ENCODE assay signal across 8 mouse cellular contexts in the genomic region with DNA sequence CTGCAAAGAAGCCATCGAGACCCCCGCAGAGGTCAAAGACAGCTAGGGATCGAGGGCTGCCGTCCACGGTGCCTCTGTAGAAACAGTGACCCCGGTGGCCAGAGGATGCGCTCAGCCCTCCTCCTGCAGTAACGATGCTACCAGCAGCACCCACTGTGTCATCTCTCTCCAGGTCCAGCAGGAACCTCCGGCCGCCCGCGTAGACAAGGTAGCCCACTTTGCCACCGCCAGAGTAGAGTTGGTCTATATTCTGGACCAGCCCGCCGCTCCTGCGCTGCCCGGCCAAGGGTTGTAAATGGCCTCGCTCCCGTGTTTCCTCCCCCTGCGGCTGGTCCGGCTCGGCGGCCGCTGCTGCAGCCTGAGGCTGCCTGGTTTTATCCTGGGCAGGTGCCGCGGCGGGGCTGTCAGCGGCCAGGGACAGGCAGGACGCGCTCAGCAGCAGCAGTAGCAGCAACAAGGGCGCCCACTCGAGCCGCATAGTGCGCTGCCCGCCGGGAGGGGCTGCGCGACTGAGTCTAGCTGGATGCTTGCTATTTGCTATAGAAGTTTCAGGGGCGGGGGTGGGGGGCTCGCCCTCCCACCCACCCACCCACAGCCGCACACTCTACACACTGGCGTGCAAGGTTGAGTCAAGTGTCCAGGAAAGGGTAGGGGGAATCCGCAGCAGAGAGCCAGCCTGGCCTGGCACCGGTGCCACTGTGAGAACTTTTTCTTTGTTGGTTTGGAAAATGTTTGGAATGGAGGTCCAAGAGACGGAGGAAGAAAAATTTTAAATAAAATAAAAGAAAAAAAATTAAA. TPM values are rescaled to one million over a fixed set of nuclear protein-coding genes. Genes with fewer than 3 reads are reported as not detected.
DNase-seq lines count a peak whose midpoint lies in the region; ATAC-seq and TF ChIP-seq lines count a peak whose summit lies in the region.

No protein-coding gene starts in this region.

- peak; percentile 6 to 9 for DNase-seq in frontal cortex, postnatal 36 days (ENCODE audit: low spot score in 2 of 2)
- DNase-seq in frontal cortex, postnatal 14 days (ENCODE audit: low spot score in 2 of 2), result no peak
- DNase-seq in adrenal gland, adult (ENCODE audit: inconsistent age in 2 of 2, low spot score in 1 of 2), result peak; percentile 48 to 79
- DNase-seq in liver, adult 2 months (ENCODE audit: extremely low read depth, low read depth, low spot score), result no peak
- DNase-seq in spleen, adult 18-20 months, result no peak

- under 1% methylated on average over 44 of the region's 45 CpGs for WGBS in forebrain, embryonic 13.5 days
- WGBS in hindbrain, embryonic 12.5 days, result under 1% methylated on average over 45 of the region's 45 CpGs
- 2% methylated on average over 45 of the region's 45 CpGs for WGBS in liver, adult 2 months
- 1% methylated on average over 45 of the region's 45 CpGs for WGBS in olfactory bulb, adult 2 months

- peak overlapping the region; percentile 71 for H3K9ac ChIP-seq in forebrain, embryonic 13.5 days
- peak overlapping the region; percentile 60 for H3K9ac ChIP-seq in hindbrain, embryonic 12.5 days
- peak overlapping the region; percentile 25 for H3K9ac ChIP-seq in liver, adult 2 months (ENCODE audit: low read depth, low read length)

- H3K4me3 ChIP-seq in forebrain, embryonic 13.5 days, result peak overlapping the region; percentile 57
- H3K4me3 ChIP-seq in hindbrain, embryonic 12.5 days, result peak overlapping the region; percentile 47
- H3K4me3 ChIP-seq in liver, adult 2 months (ENCODE audit: insufficient read depth, low read depth, low read length), result peak overlapping the region; percentile 59; the same call in 1 of the 2 replicates
- H3K4me3 ChIP-seq in olfactory bulb, adult 2 months (ENCODE audit: insufficient read depth, low read depth, low read length), result peak overlapping the region; percentile 53

- H3K4me1 ChIP-seq in forebrain, embryonic 13.5 days, result peaks cover 19% of the 10 kb centered on the region
- H3K4me1 ChIP-seq in hindbrain, embryonic 12.5 days, result peaks cover 16% of the 10 kb centered on the region
- H3K4me1 ChIP-seq in liver, adult 2 months (ENCODE audit: control insufficient read depth, insufficient read depth, low read length), result peaks cover 2% of the 10 kb centered on the region
- peaks cover 11% of the 10 kb centered on the region; the same call in 1 of the 2 replicates for H3K4me1 ChIP-seq in olfactory bulb, adult 2 months (ENCODE audit: control insufficient read depth, insufficient read depth, low read length)

- TF ChIP-seq CTCF in liver, adult 2 months (IDR thresholded peaks at IDR 0.05; ENCODE audit: low read depth, low read length), result no peak
- TF ChIP-seq CTCF in olfactory bulb, adult 2 months (IDR thresholded peaks at IDR 0.05; ENCODE audit: insufficient read depth, low read depth, low read length), result no peak

- H3K9me3 ChIP-seq in forebrain, embryonic 13.5 days (replicated peaks), result no peaks in the 10 kb centered on the region
- no peaks in the 10 kb centered on the region for H3K9me3 ChIP-seq in hindbrain, embryonic 12.5 days (replicated peaks)

- peaks cover 32% of the 10 kb centered on the region for H3K27me3 ChIP-seq in forebrain, embryonic 13.5 days
- H3K27me3 ChIP-seq in hindbrain, embryonic 12.5 days, result peaks cover 8% of the 10 kb centered on the region; the same call in 1 of the 2 replicates
- peaks cover 14% of the 10 kb centered on the region for H3K27me3 ChIP-seq in liver, adult 2 months (ENCODE audit: control insufficient read depth, insufficient read depth, low read length)

- peak; percentile 72 for ATAC-seq in forebrain, embryonic 13.5 days
- ATAC-seq in hindbrain, embryonic 12.5 days (ENCODE audit: low FRiP score), result peak; percentile 70

- H3K36me3 ChIP-seq in forebrain, embryonic 13.5 days (ENCODE audit: poor library complexity, severe bottlenecking), result no peaks in the 10 kb centered on the region
- no peaks in the 10 kb centered on the region for H3K36me3 ChIP-seq in hindbrain, embryonic 12.5 days
- H3K36me3 ChIP-seq in liver, adult 2 months (ENCODE audit: control insufficient read depth, insufficient read depth, low read length), result no peaks in the 10 kb centered on the region

- H3K27ac ChIP-seq in forebrain, embryonic 13.5 days, result no peak overlapping the region
- no peak overlapping the region for H3K27ac ChIP-seq in hindbrain, embryonic 12.5 days
- H3K27ac ChIP-seq in liver, adult 2 months (replicated peaks; ENCODE audit: insufficient read depth, low read depth, low read length), result no peak overlapping the region
- H3K27ac ChIP-seq in olfactory bulb, adult 2 months (ENCODE audit: insufficient read depth, low read depth, low read length), result no peak overlapping the region

- no peak for TF ChIP-seq POLR2A in liver, adult 2 months (IDR thresholded peaks at IDR 0.05; ENCODE audit: extremely low read depth, insufficient read depth, low read length)
- TF ChIP-seq POLR2A in olfactory bulb, adult 2 months (IDR thresholded peaks at IDR 0.05; ENCODE audit: insufficient read depth, low read depth, low read length), result no peak

- H3K4me2 ChIP-seq in forebrain, embryonic 13.5 days, result peak overlapping the region; percentile 98
- peak overlapping the region; percentile 95 for H3K4me2 ChIP-seq in hindbrain, embryonic 12.5 days (replicated peaks)

- no peaks in the 10 kb centered on the region for H3K79me2 ChIP-seq in liver, adult 2 months (ENCODE audit: control insufficient read depth, insufficient read depth, low read length)

RNA-seq across cellular contexts. Expression of a gene that starts 1.6 kb away (rescaled TPM):
- 1.6 and 1.7 TPM in 2 replicates for polyA plus RNA-seq in forebrain, embryonic 13.5 days (2015; fragmentation: Nextera tagmentation; extraction: Ambion mirVana)
- polyA plus RNA-seq in hindbrain, embryonic 12.5 days (2016; fragmentation: Nextera tagmentation; extraction: Ambion mirVana), result 2.8 and 3.1 TPM in 2 replicates
- 0.74 and 0.81 TPM in 2 replicates for total RNA-seq in liver, adult 2 months (2014; rRNA removed)
- polyA plus RNA-seq in liver, adult 2 months (2012; rRNA removed), result 0.26 and 0.44 TPM in 2 replicates
- not detected in 2 replicates for polyA plus RNA-seq in olfactory bulb, adult 2 months (2012; ENCODE audit: insufficient read depth, insufficient read length, low replicate concordance, missing spikeins)

Comparison
In these comparisons a context has a peak if more than half of its experiments do, and no peak if none do; other contexts are left out.
1. DNase-seq: peak in frontal cortex, postnatal 36 days (2 of 2) and adrenal gland, adult (2 of 2); none in frontal cortex, postnatal 14 days (0 of 2), liver, adult 2 months (single experiment) and spleen, adult 18-20 months (0 of 2).
2. Peak in every context shown above with its lines, with median percentiles within 50 percentile points of each other: H3K4me3 ChIP-seq and H3K9ac ChIP-seq.